Mouse (Mus musculus): Measurements from ENCODE around the gene Slc29a1.

- no peak for TF ChIP-seq CTCF (IDR thresholded peaks at IDR 0.05)
- TF ChIP-seq EP300 (IDR thresholded peaks at IDR 0.05; ENCODE audit: insufficient read depth, low read depth, low read length), result no peak
Observed at GRCm38 (mm10) chr17:45551249-45551796, 48.1 kb downstream of the Slc29a1 start.
